Mouse (Mus musculus): ENCODE results near the gene Plxnb3. TPM values are rescaled to one million over a fixed set of nuclear protein-coding genes. Genes with fewer than 3 reads are reported as not detected.

Gene Plxnb3
- not detected in 2 replicates for polyA plus RNA-seq (2012)

- TF ChIP-seq GATA1 (IDR thresholded peaks at IDR 0.05; ENCODE audit: low read length): no peak
Observed at GRCm38 (mm10) chrX:73756334-73757140, at the start of gene Plxnb3. TSS of gene Plxnb3 (plus strand) at chrX:73757090.

GRCm38 (mm10) chrX:73715476-73716108 lies 41.3 kb upstream of the Plxnb3 start:
- TF ChIP-seq GATA1 (IDR thresholded peaks at IDR 0.05; ENCODE audit: low read length): no peak

GRCm38 (mm10) chrX:73716109-73716661 lies 40.7 kb upstream of the Plxnb3 start, which contains the start of the genes Bcap31 and Abcd1:
TSS of gene Bcap31 (minus strand) at chrX:73716175.
TSS of gene Abcd1 (plus strand) at chrX:73716597.
- TF ChIP-seq GATA1 (IDR thresholded peaks at IDR 0.05; ENCODE audit: low read length): no peak

GRCm38 (mm10) chrX:73716709-73717545 lies 40.0 kb upstream of the Plxnb3 start:
- no peak for TF ChIP-seq GATA1 (IDR thresholded peaks at IDR 0.05; ENCODE audit: low read length)

- TF ChIP-seq GATA1 (IDR thresholded peaks at IDR 0.05; ENCODE audit: low read length): no peak
Observed at GRCm38 (mm10) chrX:73717667-73718066, 39.2 kb upstream of the Plxnb3 start.

GRCm38 (mm10) chrX:73718271-73718670 lies 38.6 kb upstream of the Plxnb3 start:
- TF ChIP-seq GATA1 (IDR thresholded peaks at IDR 0.05; ENCODE audit: low read length): no peak

GRCm38 (mm10) chrX:73718686-73719362 lies 38.1 kb upstream of the Plxnb3 start:
- TF ChIP-seq GATA1 (IDR thresholded peaks at IDR 0.05; ENCODE audit: low read length): no peak

GRCm38 (mm10) chrX:73730908-73731307 lies 26.0 kb upstream of the Plxnb3 start:
- no peak for TF ChIP-seq GATA1 (IDR thresholded peaks at IDR 0.05; ENCODE audit: low read length)

- TF ChIP-seq GATA1 (IDR thresholded peaks at IDR 0.05; ENCODE audit: low read length): no peak
Observed at GRCm38 (mm10) chrX:73738155-73738554, 18.7 kb upstream of the Plxnb3 start.

- TF ChIP-seq GATA1 (IDR thresholded peaks at IDR 0.05; ENCODE audit: low read length): no peak
Observed at GRCm38 (mm10) chrX:73739151-73739550, 17.7 kb upstream of the Plxnb3 start.

- TF ChIP-seq GATA1 (IDR thresholded peaks at IDR 0.05; ENCODE audit: low read length): no peak
Observed at GRCm38 (mm10) chrX:73744774-73745481, 12.0 kb upstream of the Plxnb3 start.

- TF ChIP-seq GATA1 (IDR thresholded peaks at IDR 0.05; ENCODE audit: low read length): no peak
Observed at GRCm38 (mm10) chrX:73748977-73749376, 7.9 kb upstream of the Plxnb3 start.

GRCm38 (mm10) chrX:73758611-73759290 lies 1.9 kb downstream of the Plxnb3 start:
- TF ChIP-seq GATA1 (IDR thresholded peaks at IDR 0.05; ENCODE audit: low read length): no peak

- no peak for TF ChIP-seq GATA1 (IDR thresholded peaks at IDR 0.05; ENCODE audit: low read length)
Observed at GRCm38 (mm10) chrX:73765311-73765710, 8.4 kb downstream of the Plxnb3 start.

Data from G1E-ER4 (cell line).